Mouse (Mus musculus): ENCODE measurements around the gene Adm.

DNA sequence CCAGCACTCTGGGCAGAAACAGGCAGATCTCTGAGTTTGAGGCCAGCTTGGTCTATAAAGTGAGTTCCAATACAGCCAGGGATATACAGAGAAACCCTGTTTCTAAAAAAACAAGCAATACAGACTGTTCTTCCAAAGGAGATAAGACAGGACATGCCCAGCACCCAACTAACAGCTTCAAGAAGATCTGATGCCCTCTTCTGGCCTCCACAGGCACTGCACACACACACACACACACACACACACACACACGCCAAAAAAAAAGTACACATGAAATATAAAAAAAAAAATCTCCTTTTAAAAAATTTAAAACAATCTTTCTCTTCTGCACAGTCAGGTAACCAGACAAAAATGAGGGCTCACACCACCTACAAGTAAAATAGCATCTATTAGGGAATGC is 20.6 kb upstream of the Adm start:
- TF ChIP-seq POLR2A (IDR thresholded peaks at IDR 0.05; ENCODE audit: extremely low read depth, insufficient read depth, low read length) (no peak), CTCF (IDR thresholded peaks at IDR 0.05; ENCODE audit: extremely low read depth, insufficient read depth, low read length) (no peak)

Data from cortical plate, adult 2 months (tissue).